Mouse (Mus musculus) activated CD4-positive, CD25-positive, alpha-beta regulatory T cell, adult 9 weeks (primary cell): ENCODE results near the gene Itgb7. TPM values are rescaled to one million over a fixed set of nuclear protein-coding genes. Genes with fewer than 3 reads are reported as not detected.

Experiments
- polyA plus RNA-seq: library from polyadenylated mRNA; unstranded; fragments of 100-300 nt; shearing (Covaris generic); gene quantifications from one replicate; pipeline ENCODE4 v1.2.1, GENCODE M21; 2017

Itgb7 gene
- 962 TPM for polyA plus RNA-seq

GRCm38 (mm10) chr15:102231748-102232147 lies at the start of gene Itgb7:
Gene Itgb7, minus strand, starts transcription at chr15:102231944.

GRCm38 (mm10) chr15:102279092-102279782 lies 47.5 kb upstream of the Itgb7 start, which contains the start of gene Mfsd5:
Gene Mfsd5, plus strand, starts transcription at chr15:102279454.

DNA sequence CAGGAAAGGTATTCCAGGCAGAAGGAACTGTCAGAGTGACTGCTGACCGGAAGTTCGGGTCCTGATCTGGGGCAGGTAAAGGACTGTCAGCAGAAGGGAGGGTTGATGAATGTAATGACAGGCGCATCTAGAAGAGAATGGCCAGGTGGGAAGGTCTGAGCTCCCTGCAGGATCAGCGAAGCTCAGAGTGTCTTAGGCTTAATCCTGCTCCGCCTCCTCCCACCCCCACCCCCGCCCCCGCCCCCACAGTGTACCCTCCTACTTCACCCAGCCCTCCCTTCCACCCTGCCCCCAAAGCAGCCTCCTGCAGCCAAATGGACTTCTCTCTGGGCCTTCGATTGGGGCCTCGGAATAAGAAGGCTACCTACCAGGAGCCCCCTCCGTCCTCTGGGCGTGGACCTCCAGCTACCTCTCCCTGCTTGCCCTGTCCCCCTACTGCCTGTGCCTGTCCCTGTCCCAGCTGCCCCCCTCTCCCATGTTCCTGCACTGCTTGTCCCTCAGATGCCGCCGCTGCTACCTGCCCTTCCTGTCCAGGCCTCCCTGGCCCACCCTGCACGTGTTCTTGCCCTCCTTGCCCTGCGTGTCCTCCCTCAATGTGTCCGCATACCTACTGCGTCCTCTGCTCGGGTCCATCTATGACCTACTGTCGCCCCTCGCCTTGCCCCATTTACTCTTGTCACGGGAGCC lies 38.7 kb upstream of the Itgb7 start, which contains the start of gene Gm9918:
TSS of gene Gm9918 (plus strand) at position 290 of the 687 bp plus-strand sequence.

GRCm38 (mm10) chr15:102257202-102258075 lies 25.7 kb upstream of the Itgb7 start, which contains the start of gene Rarg:
Gene Rarg, minus strand, starts transcription at chr15:102257517.

DNA sequence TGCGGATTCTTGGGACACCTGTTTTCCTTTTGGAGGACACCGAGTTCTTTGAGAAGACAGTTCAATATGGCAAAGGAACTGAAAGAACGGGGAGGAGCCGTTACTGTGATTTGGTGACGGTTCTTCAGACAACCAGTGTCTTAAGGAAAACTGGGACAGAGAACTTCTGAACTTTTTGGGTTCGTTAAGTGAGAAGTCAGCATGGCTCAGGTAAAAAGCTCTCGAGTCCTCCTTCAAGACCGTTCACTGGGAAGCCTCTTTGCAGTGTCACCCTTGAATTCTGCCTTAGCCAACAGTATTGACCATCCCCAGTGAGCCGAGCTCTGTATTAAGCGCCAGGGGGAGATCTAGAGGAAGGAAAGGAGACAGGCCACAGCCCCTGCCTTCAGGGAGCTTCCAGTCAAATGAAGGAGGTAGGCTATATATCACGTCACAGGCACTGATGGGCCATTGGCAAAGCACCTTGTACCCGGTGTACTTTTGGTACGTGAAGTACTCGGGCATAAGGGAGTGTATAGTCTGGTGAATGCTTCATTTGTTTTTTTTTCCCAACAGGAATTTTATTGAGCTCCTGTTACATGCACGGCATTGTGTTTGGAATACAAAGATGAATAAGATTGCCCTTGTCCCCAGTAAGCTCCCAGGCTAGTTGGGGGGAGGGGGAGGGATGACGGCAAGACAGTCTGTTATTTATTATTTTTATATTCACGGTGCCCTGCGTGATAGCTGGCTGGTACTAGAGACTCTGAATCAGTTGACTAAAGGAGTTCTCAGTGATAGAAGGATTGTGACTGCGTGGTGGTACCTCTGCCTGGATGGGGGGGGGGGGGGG lies 26.9 kb downstream of the Itgb7 start, which contains the start of gene Csad:
TSS of gene Csad (minus strand) at position 51 of the 832 bp plus-strand sequence.

GRCm38 (mm10) chr15:102202971-102203834 lies 28.5 kb downstream of the Itgb7 start, which contains the start of gene Zfp740:
Gene Zfp740, plus strand, starts transcription at chr15:102203249.

Other genes with a start within 250 kb of the Itgb7 start
- not detected for gene Krt8, start 227.5 kb downstream of the Itgb7 start, polyA plus RNA-seq
- gene Krt18, start 203.8 kb downstream of the Itgb7 start, polyA plus RNA-seq, result 0.76 TPM
- 154 TPM for gene Eif4b, start 158.2 kb downstream of the Itgb7 start, polyA plus RNA-seq
- 1.7 TPM for gene Tns2, start 131.5 kb downstream of the Itgb7 start, polyA plus RNA-seq
- 63.5 TPM for gene Spryd3, start 95.7 kb downstream of the Itgb7 start, polyA plus RNA-seq
- gene Igfbp6, start 87.6 kb downstream of the Itgb7 start, polyA plus RNA-seq, result 0.33 TPM
- gene Soat2, start 81.4 kb downstream of the Itgb7 start, polyA plus RNA-seq, result 1.5 TPM
- 68.1 TPM for gene Zfp740, start 28.7 kb downstream of the Itgb7 start, polyA plus RNA-seq
- gene Csad, start 27.2 kb downstream of the Itgb7 start, polyA plus RNA-seq, result 12.4 TPM
- gene Rarg, start 25.6 kb upstream of the Itgb7 start, polyA plus RNA-seq, result 46.7 TPM
- gene Gm9918, start 38.6 kb upstream of the Itgb7 start, polyA plus RNA-seq, result not detected
- 82.2 TPM for gene Mfsd5, start 47.5 kb upstream of the Itgb7 start, polyA plus RNA-seq
- gene Espl1, start 64.3 kb upstream of the Itgb7 start, polyA plus RNA-seq, result 3.0 TPM
- 582 TPM for gene Pfdn5, start 94.2 kb upstream of the Itgb7 start, polyA plus RNA-seq
- 99.5 TPM for gene Myg1, start 99.8 kb upstream of the Itgb7 start, polyA plus RNA-seq
- gene Aaas, start 118.8 kb upstream of the Itgb7 start, polyA plus RNA-seq, result 58.8 TPM
- gene Sp7, start 135.2 kb upstream of the Itgb7 start, polyA plus RNA-seq, result not detected
- 19.6 TPM for gene Sp1, start 174.2 kb upstream of the Itgb7 start, polyA plus RNA-seq
- not detected for gene Amhr2, start 213.4 kb upstream of the Itgb7 start, polyA plus RNA-seq
- 748 TPM for gene Prr13, start 227.1 kb upstream of the Itgb7 start, polyA plus RNA-seq
- gene Pcbp2, start 238.6 kb upstream of the Itgb7 start, polyA plus RNA-seq, result 119 TPM